Mouse (Mus musculus): ENCODE results near the gene Gm20388. TPM values are rescaled to one million over a fixed set of nuclear protein-coding genes. Genes with fewer than 3 reads are reported as not detected.

Gm20388 gene
- polyA plus RNA-seq, 1 experiment: 49.7 TPM

GRCm38 (mm10) chr8:122524506-122524905 lies 2613.9 kb downstream of the Gm20388 start:
- no peak for TF ChIP-seq POLR2A (IDR thresholded peaks at IDR 0.05; ENCODE audit: low read depth, low read length)
- H3K36me3 ChIP-seq (ENCODE audit: control insufficient read depth, insufficient read depth, low read length): no peaks in the 10 kb centered on the region
- WGBS: 19% methylated on average over 6 of the region's 6 CpGs
- H3K27ac ChIP-seq (ENCODE audit: insufficient read depth, low read depth, low read length): peak overlapping the region; percentile 95
- DNase-seq: peak; percentile 60
- H3K27me3 ChIP-seq (replicated peaks; ENCODE audit: control insufficient read depth, insufficient read depth, low read length): no peaks in the 10 kb centered on the region
- peaks cover 56% of the 10 kb centered on the region for H3K4me1 ChIP-seq (ENCODE audit: control insufficient read depth, insufficient read depth, low read length)
- H3K4me3 ChIP-seq (ENCODE audit: insufficient read depth, low read depth, low read length): no peak overlapping the region

- H3K36me3 ChIP-seq (ENCODE audit: control insufficient read depth, insufficient read depth, low read length): no peaks in the 10 kb centered on the region
- H3K27ac ChIP-seq (ENCODE audit: insufficient read depth, low read depth, low read length): peak overlapping the region; percentile 95
- TF ChIP-seq POLR2A (IDR thresholded peaks at IDR 0.05; ENCODE audit: low read depth, low read length) (no peak), CTCF (conservative IDR thresholded peaks at IDR 0.05; ENCODE audit: insufficient read depth, insufficient read length, low read depth, low read length) (no peak)
- H3K4me3 ChIP-seq (ENCODE audit: insufficient read depth, low read depth, low read length): no peak overlapping the region
- peaks cover 57% of the 10 kb centered on the region for H3K4me1 ChIP-seq (ENCODE audit: control insufficient read depth, insufficient read depth, low read length)
- WGBS: 73% methylated on average over 6 of the region's 6 CpGs
- no peak for DNase-seq
- H3K27me3 ChIP-seq (replicated peaks; ENCODE audit: control insufficient read depth, insufficient read depth, low read length): no peaks in the 10 kb centered on the region
Observed at GRCm38 (mm10) chr8:122525004-122525403, 2614.4 kb downstream of the Gm20388 start.

DNA sequence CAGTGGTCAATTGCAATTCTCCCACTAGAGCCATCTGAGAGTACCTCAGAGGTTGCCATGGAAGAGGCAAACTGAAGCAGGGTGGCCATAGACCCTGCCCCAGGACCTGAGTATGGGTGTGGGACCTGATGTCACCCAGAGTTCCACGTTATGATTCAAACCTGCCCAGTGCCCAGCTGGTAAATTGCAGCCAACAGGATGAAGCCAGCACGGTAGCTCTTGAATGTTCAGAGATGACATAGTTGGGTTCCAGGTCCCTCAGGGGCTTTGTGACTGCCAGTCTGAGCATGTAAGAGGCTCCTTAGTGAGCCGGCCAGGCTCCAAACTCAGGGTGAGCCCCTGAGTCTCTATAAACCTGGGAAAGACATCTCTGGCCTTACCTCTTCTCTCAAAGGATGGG lies 2615.4 kb downstream of the Gm20388 start:
- H3K27ac ChIP-seq (ENCODE audit: insufficient read depth, low read depth, low read length): peak overlapping the region; percentile 95
- H3K36me3 ChIP-seq (ENCODE audit: control insufficient read depth, insufficient read depth, low read length): no peaks in the 10 kb centered on the region
- H3K4me3 ChIP-seq (ENCODE audit: insufficient read depth, low read depth, low read length): no peak overlapping the region
- no peaks in the 10 kb centered on the region for H3K27me3 ChIP-seq (replicated peaks; ENCODE audit: control insufficient read depth, insufficient read depth, low read length)
- no peak for DNase-seq
- peaks cover 64% of the 10 kb centered on the region for H3K4me1 ChIP-seq (ENCODE audit: control insufficient read depth, insufficient read depth, low read length)
- 21% methylated on average over 3 of the region's 3 CpGs for WGBS
- TF ChIP-seq POLR2A (IDR thresholded peaks at IDR 0.05; ENCODE audit: low read depth, low read length) (no peak), CTCF (conservative IDR thresholded peaks at IDR 0.05; ENCODE audit: insufficient read depth, insufficient read length, low read depth, low read length) (no peak)

DNA sequence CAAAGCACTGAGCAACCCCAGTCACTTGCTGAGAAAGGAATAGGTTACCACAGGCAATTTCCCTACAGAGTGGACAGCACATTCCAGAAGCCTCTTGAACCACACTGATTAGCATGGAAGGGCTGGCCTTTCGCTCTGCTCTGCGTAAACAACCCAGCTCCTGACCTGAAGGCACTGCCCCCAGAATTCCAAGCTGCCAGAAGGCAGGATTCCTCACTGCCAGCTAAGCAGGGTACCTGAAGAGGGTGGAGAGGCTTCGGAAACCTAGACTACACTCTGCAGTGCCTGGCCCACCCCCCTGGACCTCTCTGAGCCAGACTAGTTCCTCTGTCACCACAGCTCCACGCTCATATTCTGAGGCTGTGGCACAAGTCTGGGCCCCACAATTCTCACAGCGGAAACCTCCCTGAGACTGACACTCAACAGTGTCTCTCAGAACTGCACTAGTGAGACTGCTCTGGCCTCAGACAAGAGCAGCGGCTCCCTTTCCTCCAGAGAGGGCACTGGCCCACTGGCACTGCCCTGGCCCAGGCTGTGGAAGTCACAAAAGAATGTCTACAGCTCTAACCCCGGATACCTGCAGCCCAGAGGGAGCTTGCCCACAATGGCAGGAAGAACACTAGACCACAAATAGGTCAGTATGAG lies 2616.0 kb downstream of the Gm20388 start:
- H3K27me3 ChIP-seq (replicated peaks; ENCODE audit: control insufficient read depth, insufficient read depth, low read length): no peaks in the 10 kb centered on the region
- no peaks in the 10 kb centered on the region for H3K36me3 ChIP-seq (ENCODE audit: control insufficient read depth, insufficient read depth, low read length)
- peak; percentile 91 for DNase-seq
- WGBS: 17% methylated on average over 7 of the region's 7 CpGs
- H3K27ac ChIP-seq (ENCODE audit: insufficient read depth, low read depth, low read length): peak overlapping the region; percentile 95
- TF ChIP-seq CTCF (conservative IDR thresholded peaks at IDR 0.05; ENCODE audit: insufficient read depth, insufficient read length, low read depth, low read length): no peak
- no peak for TF ChIP-seq POLR2A (IDR thresholded peaks at IDR 0.05; ENCODE audit: low read depth, low read length)
- no peak overlapping the region for H3K4me3 ChIP-seq (ENCODE audit: insufficient read depth, low read depth, low read length)
- H3K4me1 ChIP-seq (ENCODE audit: control insufficient read depth, insufficient read depth, low read length): peaks cover 64% of the 10 kb centered on the region

GRCm38 (mm10) chr8:122527937-122528336 lies 2617.3 kb downstream of the Gm20388 start:
- WGBS: 88% methylated on average over 3 of the region's 3 CpGs
- Histone ChIP-seq H3K4me1 (ENCODE audit: control insufficient read depth, insufficient read depth, low read length) (peaks cover 66% of the 10 kb centered on the region), H3K36me3 (ENCODE audit: control insufficient read depth, insufficient read depth, low read length) (no peaks in the 10 kb centered on the region), H3K27ac (ENCODE audit: insufficient read depth, low read depth, low read length) (no peak overlapping the region), H3K27me3 (replicated peaks; ENCODE audit: control insufficient read depth, insufficient read depth, low read length) (no peaks in the 10 kb centered on the region), H3K4me3 (ENCODE audit: insufficient read depth, low read depth, low read length) (no peak overlapping the region)
- TF ChIP-seq CTCF (conservative IDR thresholded peaks at IDR 0.05; ENCODE audit: insufficient read depth, insufficient read length, low read depth, low read length) (no peak), POLR2A (IDR thresholded peaks at IDR 0.05; ENCODE audit: low read depth, low read length) (no peak)
- DNase-seq: no peak

- H3K4me3 ChIP-seq (ENCODE audit: insufficient read depth, low read depth, low read length): no peak overlapping the region
- DNase-seq: peak; percentile 94
- peak overlapping the region; percentile 46 for H3K27ac ChIP-seq (ENCODE audit: insufficient read depth, low read depth, low read length)
- no peaks in the 10 kb centered on the region for H3K36me3 ChIP-seq (ENCODE audit: control insufficient read depth, insufficient read depth, low read length)
- H3K4me1 ChIP-seq (ENCODE audit: control insufficient read depth, insufficient read depth, low read length): peaks cover 61% of the 10 kb centered on the region
- 58% methylated on average over 4 of the region's 4 CpGs for WGBS
- H3K27me3 ChIP-seq (replicated peaks; ENCODE audit: control insufficient read depth, insufficient read depth, low read length): no peaks in the 10 kb centered on the region
- TF ChIP-seq POLR2A (IDR thresholded peaks at IDR 0.05; ENCODE audit: low read depth, low read length): no peak
- TF ChIP-seq CTCF (conservative IDR thresholded peaks at IDR 0.05; ENCODE audit: insufficient read depth, insufficient read length, low read depth, low read length): no peak
Observed at GRCm38 (mm10) chr8:122529159-122529558, 2618.5 kb downstream of the Gm20388 start.

DNA sequence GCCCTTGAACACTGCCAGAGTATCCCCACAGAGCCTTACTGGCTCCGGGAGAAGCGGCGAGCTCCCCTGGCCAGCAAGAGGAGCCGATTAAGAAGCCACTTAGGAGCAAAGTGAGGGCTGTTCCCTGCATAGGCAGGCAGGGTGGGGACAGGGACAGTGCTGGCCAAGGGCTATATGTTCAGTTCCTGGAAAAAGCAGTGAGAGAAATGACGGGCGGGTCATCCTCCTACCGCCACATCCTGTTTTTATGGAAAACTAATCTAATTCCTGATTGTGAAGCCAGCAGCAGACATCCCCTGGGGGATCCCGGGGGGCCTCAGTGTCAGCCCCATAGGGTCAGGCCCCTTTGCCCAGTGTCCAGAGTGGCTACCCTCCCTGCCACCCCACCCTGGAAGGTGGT lies 2620.7 kb downstream of the Gm20388 start:
- Histone ChIP-seq H3K36me3 (ENCODE audit: control insufficient read depth, insufficient read depth, low read length) (no peaks in the 10 kb centered on the region), H3K4me3 (ENCODE audit: insufficient read depth, low read depth, low read length) (no peak overlapping the region), H3K27ac (ENCODE audit: insufficient read depth, low read depth, low read length) (no peak overlapping the region), H3K27me3 (replicated peaks; ENCODE audit: control insufficient read depth, insufficient read depth, low read length) (no peaks in the 10 kb centered on the region), H3K4me1 (ENCODE audit: control insufficient read depth, insufficient read depth, low read length) (peaks cover 39% of the 10 kb centered on the region)
- WGBS: 67% methylated on average over 8 of the region's 8 CpGs
- TF ChIP-seq POLR2A (IDR thresholded peaks at IDR 0.05; ENCODE audit: low read depth, low read length) (no peak), CTCF (conservative IDR thresholded peaks at IDR 0.05; ENCODE audit: insufficient read depth, insufficient read length, low read depth, low read length) (no peak)
- no peak for DNase-seq

Measured in kidney, adult 2 months (tissue).